Mouse (Mus musculus): ENCODE data around the gene Polk.

The Polk gene

GRCm38 (mm10) chr13:96542081-96542889 lies at the start of gene Polk, which contains the start of gene Col4a3bp:
TSS of gene Polk (minus strand) at chr13:96542579.
TSS of gene Col4a3bp (plus strand) at chr13:96542618.
- DNase-seq (ENCODE audit: extremely low spot score, low read depth, low spot score), result peak; percentile 78

- no peak for DNase-seq (ENCODE audit: extremely low spot score, low read depth, low spot score)
Observed at GRCm38 (mm10) chr13:96588642-96589041, 46.3 kb upstream of the Polk start.

DNA sequence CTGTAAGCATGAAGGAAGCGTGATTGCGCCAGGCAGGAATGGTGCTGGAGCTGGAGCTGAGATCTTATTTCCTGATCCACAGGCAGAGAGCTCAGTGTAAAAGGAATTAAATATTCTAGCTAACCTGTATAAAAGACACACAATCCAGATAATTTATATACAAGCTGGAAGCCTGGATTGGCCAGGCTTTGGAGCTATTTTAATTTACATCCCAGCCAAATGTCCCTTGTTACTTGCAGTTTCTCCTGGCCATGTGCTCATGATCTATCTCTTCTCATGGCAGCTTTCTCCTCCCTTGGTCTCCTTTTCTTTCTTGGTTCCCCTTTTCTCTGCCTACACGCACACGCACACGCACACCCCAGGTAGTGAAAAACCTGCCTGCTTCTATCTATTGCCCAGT lies 44.2 kb upstream of the Polk start:
- DNase-seq (ENCODE audit: extremely low spot score, low read depth, low spot score), result no peak

DNA sequence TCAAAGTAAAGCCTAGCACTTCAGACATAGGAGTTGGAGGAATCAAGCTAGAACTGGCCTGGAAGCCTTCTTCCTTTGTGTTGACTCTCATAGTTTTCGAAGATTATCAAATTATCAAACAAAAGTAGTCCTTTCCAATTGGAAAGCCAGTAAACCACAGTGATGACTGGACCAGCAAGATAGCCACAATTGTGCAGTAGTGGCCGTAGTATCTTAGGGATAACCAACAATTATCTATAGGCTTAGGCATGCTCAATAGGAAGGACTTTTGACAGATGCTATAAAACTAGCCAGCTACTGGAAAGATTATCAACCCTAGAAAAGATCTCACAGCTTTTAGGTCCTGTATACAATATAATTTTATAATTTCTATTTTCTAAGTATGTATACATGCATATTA lies 41.8 kb upstream of the Polk start:
- DNase-seq (ENCODE audit: extremely low spot score, low read depth, low spot score), result no peak

- DNase-seq (ENCODE audit: extremely low spot score, low read depth, low spot score), result no peak
Observed at GRCm38 (mm10) chr13:96579979-96580378, 37.6 kb upstream of the Polk start.

- DNase-seq (ENCODE audit: extremely low spot score, low read depth, low spot score), result no peak
Observed at GRCm38 (mm10) chr13:96579104-96579503, 36.7 kb upstream of the Polk start.

DNA sequence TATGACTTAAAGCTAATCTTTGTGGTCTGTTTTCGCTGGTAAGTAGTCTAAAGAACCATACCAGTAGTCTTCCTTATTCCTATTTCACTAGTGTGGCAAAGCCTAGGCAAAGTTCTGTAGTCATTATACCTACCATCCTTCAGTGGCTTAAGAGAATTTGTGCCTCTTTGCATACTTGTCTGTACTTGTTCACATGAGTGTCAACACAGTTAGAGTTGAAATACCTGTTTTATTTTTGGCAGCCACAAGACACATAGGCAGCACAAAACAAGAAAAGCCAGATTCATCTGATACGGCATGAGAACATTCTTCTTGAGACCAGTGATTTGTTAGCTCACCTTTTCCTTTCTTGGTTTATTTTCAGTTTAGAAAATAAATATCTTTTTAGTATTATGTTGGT lies 31.8 kb upstream of the Polk start:
- DNase-seq (ENCODE audit: extremely low spot score, low read depth, low spot score), result no peak

DNA sequence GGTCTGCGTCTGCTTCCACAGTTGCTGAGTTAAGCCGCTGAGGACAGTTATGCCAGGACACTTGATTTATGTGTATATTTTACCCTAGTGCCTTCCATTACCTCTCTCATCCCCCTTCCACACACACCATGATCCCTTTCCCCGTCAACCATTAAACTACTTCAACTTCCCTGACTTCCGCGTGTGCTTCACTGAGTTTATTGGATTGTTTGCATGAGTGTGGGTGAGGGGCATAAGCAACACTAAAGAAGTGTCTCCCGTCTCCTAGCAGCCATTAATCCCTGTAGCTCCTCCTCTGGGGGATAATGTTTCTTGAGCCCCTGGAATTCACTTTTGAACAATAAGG lies 28.6 kb upstream of the Polk start:
- no peak for DNase-seq (ENCODE audit: extremely low spot score, low read depth, low spot score)

DNA sequence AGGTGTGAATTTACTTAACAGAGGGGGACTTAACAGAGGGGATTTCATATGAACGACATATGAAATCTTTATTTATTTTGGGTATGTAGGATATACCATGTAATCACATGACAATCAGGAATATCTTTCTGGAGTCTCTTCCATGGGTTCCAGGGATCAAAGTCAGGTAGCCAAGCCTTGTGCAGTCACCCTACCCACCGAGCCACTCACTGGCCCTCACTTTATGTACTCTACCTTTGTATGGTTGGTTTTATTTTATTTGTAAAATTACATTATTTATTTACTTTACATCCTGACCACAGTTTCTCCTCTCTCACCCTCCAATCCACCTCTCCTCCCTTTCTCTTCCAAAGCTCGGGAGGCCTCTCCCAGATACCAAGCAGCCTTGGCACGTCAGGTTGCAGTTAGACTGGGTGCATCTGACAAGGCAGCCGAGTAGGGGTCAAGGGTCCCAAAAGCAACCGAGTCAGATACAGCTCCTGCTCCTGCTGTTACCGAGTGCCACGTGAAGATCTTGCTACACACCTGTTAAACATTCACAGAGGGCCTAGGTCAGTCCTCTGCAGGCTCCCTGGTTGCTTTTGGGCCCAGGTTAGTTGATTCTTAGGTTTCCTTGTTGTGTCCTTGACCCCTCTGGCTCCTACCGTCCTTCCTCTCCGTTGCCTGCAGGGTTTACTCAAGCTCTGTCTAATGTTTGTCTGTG lies 28.1 kb upstream of the Polk start:
- no peak for DNase-seq (ENCODE audit: extremely low spot score, low read depth, low spot score)

GRCm38 (mm10) chr13:96567977-96568376 lies 25.6 kb upstream of the Polk start:
- no peak for DNase-seq (ENCODE audit: extremely low spot score, low read depth, low spot score)

DNA sequence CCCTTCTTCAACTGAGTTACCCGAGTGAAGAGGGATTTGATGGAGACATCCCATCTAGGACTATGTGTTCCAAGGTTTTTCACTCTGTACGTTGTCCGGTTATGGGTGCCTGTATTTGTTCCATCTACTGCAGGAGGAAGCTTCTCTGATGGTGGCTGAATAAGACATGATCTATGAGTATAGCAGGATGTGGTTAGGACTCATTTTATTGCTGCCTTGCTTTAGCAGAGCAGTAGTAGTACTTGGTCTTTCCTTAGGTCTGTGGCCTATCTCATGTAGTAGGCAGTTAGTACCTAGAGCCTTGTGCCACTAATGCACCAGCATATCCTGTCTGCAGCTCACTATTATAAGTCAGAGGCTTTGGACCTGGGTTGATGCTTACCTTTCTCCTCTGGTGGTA lies 12.7 kb upstream of the Polk start:
- no peak for DNase-seq (ENCODE audit: extremely low spot score, low read depth, low spot score)

GRCm38 (mm10) chr13:96547941-96548340 lies 5.6 kb upstream of the Polk start:
- DNase-seq (ENCODE audit: extremely low spot score, low read depth, low spot score), result no peak

DNA sequence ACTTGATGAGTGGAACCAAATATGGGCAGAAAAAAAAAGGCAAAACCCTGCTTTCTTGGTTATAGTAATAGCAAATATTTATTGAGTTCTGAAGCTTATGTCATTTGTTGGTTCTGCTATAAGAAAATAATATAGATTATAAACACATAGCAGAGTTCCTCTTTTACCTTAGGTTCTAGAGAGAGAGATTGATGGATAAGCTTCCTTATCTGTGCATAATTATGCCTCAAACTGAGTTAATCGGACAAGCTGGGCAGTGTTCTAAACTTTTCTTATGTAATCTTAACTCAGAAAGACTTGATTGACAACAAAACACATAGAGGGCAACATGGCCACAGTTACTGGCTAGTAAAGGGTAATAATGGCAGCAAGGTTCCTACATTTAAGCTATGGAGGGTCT lies 4.9 kb upstream of the Polk start:
- DNase-seq (ENCODE audit: extremely low spot score, low read depth, low spot score), result no peak

GRCm38 (mm10) chr13:96544506-96544905 lies 2.1 kb upstream of the Polk start:
- DNase-seq (ENCODE audit: extremely low spot score, low read depth, low spot score), result no peak

GRCm38 (mm10) chr13:96542901-96543891 lies 817 bp upstream of the Polk start:
- DNase-seq (ENCODE audit: extremely low spot score, low read depth, low spot score), result no peak

GRCm38 (mm10) chr13:96541381-96541780 lies 998 bp downstream of the Polk start:
- no peak for DNase-seq (ENCODE audit: extremely low spot score, low read depth, low spot score)

GRCm38 (mm10) chr13:96538103-96538502 lies 4.3 kb downstream of the Polk start:
- DNase-seq (ENCODE audit: extremely low spot score, low read depth, low spot score), result no peak

DNA sequence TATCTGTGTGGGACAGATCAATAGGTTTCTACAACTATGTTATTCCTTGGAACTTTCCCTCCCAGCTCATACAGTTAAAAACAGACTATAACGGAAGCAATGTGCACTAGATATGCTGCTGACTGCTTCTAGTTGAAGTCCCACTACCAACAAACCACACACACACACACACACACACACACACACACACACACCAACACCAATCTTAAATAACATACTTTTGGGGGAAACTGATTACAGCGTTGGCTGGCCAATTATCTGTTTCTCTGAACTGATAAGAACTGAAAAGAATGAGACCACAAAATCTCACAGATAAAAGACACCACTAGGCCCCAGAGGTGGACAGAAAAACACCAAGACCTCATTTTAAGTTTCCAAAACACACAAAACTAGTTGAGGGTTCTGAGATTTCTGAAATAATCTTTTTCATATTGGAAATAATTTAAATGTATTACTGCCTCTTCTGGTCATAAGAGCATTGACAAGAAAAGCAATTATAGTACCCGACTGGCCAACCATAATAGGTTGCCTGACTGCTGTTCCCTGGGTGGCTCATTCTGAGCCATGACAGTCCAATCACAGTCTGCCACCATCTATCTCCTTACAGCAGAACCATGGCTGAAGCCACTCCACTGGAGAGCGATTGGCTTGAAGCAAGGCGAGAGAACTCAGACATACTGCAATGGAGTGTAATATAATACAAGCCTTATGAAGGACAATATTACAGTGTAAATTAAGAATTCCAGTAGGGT lies 5.4 kb downstream of the Polk start:
- DNase-seq (ENCODE audit: extremely low spot score, low read depth, low spot score), result no peak

- no peak for DNase-seq (ENCODE audit: extremely low spot score, low read depth, low spot score)
Observed at GRCm38 (mm10) chr13:96533742-96534141, 8.6 kb downstream of the Polk start.

DNA sequence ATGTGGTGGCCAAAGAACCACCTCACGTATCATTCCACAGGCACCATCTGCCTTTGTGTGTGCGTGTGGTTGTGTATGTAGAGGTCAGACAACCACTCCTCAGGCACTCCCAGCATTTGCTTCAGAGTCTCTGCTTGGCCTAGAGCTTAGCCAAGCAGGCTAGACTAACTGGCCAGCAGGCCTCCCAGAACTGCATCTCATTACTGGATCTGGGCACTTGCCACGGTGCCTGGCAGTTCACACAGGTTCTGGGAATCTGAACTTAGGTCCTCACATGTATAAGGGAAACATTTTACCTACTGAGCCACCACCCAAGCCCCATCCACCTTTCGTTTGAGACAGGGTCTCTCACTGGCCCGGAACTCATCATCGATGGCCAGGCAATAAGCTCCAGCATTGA lies 10.2 kb downstream of the Polk start:
- DNase-seq (ENCODE audit: extremely low spot score, low read depth, low spot score), result no peak

DNA sequence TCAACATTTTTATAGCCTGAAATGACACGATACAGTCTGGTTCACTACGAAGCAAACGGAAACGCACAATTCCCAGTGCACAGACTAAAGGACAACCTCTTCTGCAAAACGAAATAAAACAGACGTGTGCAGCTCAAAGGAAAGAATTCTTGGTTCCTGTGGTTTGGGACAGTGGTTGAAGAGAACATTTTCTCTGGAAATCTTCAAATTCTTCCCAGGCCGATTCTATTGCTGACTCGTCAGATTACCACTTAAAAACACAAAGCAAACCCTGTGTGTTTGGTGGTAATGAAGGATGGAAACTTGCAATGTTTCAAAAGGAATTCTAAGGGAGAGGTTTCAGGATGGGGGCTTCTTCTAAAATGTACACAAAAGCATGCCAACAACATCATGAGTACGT lies 12.3 kb downstream of the Polk start:
- no peak for DNase-seq (ENCODE audit: extremely low spot score, low read depth, low spot score)
